In the genomic region with DNA sequence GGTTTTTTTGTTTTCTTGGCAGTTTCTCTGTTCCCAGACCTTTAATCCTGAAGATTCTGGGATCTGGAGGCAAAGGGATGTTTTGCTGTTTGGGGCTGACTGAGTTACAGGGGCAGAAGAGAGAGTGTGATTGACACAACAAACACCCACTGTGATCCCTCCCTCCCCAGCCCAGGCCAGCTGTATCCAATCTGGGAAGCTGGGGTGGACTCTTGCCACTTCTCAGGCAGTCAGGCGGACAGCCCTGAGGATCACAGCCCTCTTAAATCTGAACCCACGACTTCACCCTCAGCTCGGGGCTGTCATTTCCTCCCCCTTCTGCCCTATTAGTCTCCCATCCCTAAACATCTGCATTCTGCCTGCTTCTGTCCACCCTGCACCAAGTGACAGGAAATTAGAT, we compare ENCODE assay signal across 8 mouse cellular contexts. TPM values are rescaled to one million over a fixed set of nuclear protein-coding genes. Genes with fewer than 3 reads are reported as not detected.
DNase-seq lines count a peak whose midpoint lies in the region; ATAC-seq lines count a peak whose summit lies in the region.

No protein-coding gene starts in this region.

- ATAC-seq in embryonic facial prominence, embryonic 11.5 days (replicated peaks; ENCODE audit: insufficient number of reproducible peaks, low FRiP score, low TSS enrichment, low read depth) = no peak
- peak; percentile 52 for ATAC-seq in forebrain, embryonic 13.5 days
- peak; percentile 86 for ATAC-seq in kidney, embryonic 16.5 days (ENCODE audit: low FRiP score, low TSS enrichment)
- ATAC-seq in midbrain, embryonic 12.5 days (ENCODE audit: low FRiP score, low read depth) = no peak
- ATAC-seq in megakaryocyte, adult 5-6 weeks (ENCODE audit: poor library complexity, severe bottlenecking) = no peak

- H3K4me3 ChIP-seq in embryonic facial prominence, embryonic 11.5 days (ENCODE audit: low read depth, low read length) = no peak overlapping the region
- H3K4me3 ChIP-seq in forebrain, embryonic 13.5 days = no peak overlapping the region
- H3K4me3 ChIP-seq in kidney, embryonic 16.5 days (ENCODE audit: low read length) = no peak overlapping the region
- H3K4me3 ChIP-seq in midbrain, embryonic 12.5 days = no peak overlapping the region

- no peak overlapping the region; the same call in 1 of the 2 replicates for H3K9ac ChIP-seq in embryonic facial prominence, embryonic 11.5 days (replicated peaks; ENCODE audit: low read length)
- no peak overlapping the region for H3K9ac ChIP-seq in forebrain, embryonic 13.5 days
- no peak overlapping the region; the same call in 1 of the 2 replicates for H3K9ac ChIP-seq in kidney, embryonic 16.5 days (replicated peaks; ENCODE audit: low read length)
- no peak overlapping the region for H3K9ac ChIP-seq in midbrain, embryonic 12.5 days (replicated peaks)

- H3K4me2 ChIP-seq in embryonic facial prominence, embryonic 11.5 days (ENCODE audit: low read depth, low read length) = no peak overlapping the region
- no peak overlapping the region for H3K4me2 ChIP-seq in forebrain, embryonic 13.5 days
- H3K4me2 ChIP-seq in kidney, embryonic 16.5 days (replicated peaks; ENCODE audit: low read depth, low read length) = no peak overlapping the region
- H3K4me2 ChIP-seq in midbrain, embryonic 12.5 days (replicated peaks) = no peak overlapping the region

- peak; percentile 48 for DNase-seq in embryonic facial prominence, embryonic 11.5 days (ENCODE audit: low spot score)
- no peak for DNase-seq in right cerebral cortex, adult 2 months (ENCODE audit: low spot score in 2 of 2)
- no peak for DNase-seq in thymus, postnatal 25 days
- no peak for DNase-seq in testis, postnatal 14 days (ENCODE audit: low spot score)

- H3K27me3 ChIP-seq in embryonic facial prominence, embryonic 11.5 days (ENCODE audit: control insufficient read depth, insufficient read depth, low read length) = no peaks in the 10 kb centered on the region
- H3K27me3 ChIP-seq in forebrain, embryonic 13.5 days = no peaks in the 10 kb centered on the region
- H3K27me3 ChIP-seq in kidney, embryonic 16.5 days (ENCODE audit: insufficient read depth, low read length) = no peaks in the 10 kb centered on the region
- no peaks in the 10 kb centered on the region for H3K27me3 ChIP-seq in midbrain, embryonic 12.5 days

- peaks cover 4% of the 10 kb centered on the region for H3K4me1 ChIP-seq in embryonic facial prominence, embryonic 11.5 days (ENCODE audit: control insufficient read depth, insufficient read depth, low read length)
- H3K4me1 ChIP-seq in forebrain, embryonic 13.5 days = peaks cover 23% of the 10 kb centered on the region
- H3K4me1 ChIP-seq in kidney, embryonic 16.5 days (ENCODE audit: insufficient read depth, low read length) = peaks cover 17% of the 10 kb centered on the region
- peaks cover 9% of the 10 kb centered on the region for H3K4me1 ChIP-seq in midbrain, embryonic 12.5 days

- H3K36me3 ChIP-seq in embryonic facial prominence, embryonic 11.5 days (replicated peaks; ENCODE audit: control insufficient read depth, insufficient read depth, low read depth, low read length) = no peaks in the 10 kb centered on the region
- no peaks in the 10 kb centered on the region for H3K36me3 ChIP-seq in forebrain, embryonic 13.5 days (ENCODE audit: poor library complexity, severe bottlenecking)
- no peaks in the 10 kb centered on the region for H3K36me3 ChIP-seq in kidney, embryonic 16.5 days (ENCODE audit: insufficient read depth, low read length)
- no peaks in the 10 kb centered on the region for H3K36me3 ChIP-seq in midbrain, embryonic 12.5 days

- H3K27ac ChIP-seq in embryonic facial prominence, embryonic 11.5 days (replicated peaks; ENCODE audit: low read depth, low read length) = no peak overlapping the region
- H3K27ac ChIP-seq in forebrain, embryonic 13.5 days = peak overlapping the region; percentile 79
- H3K27ac ChIP-seq in kidney, embryonic 16.5 days (ENCODE audit: low read length) = peak overlapping the region; percentile 74
- peak overlapping the region; percentile 8; the same call in 1 of the 2 replicates for H3K27ac ChIP-seq in midbrain, embryonic 12.5 days (replicated peaks)

- 10% methylated on average over 3 of the region's 3 CpGs for WGBS in embryonic facial prominence, embryonic 11.5 days
- WGBS in forebrain, embryonic 13.5 days = 11% methylated on average over 3 of the region's 3 CpGs
- WGBS in kidney, embryonic 16.5 days = 24% methylated on average over 3 of the region's 3 CpGs
- 11% methylated on average over 3 of the region's 3 CpGs for WGBS in midbrain, embryonic 12.5 days

- H3K9me3 ChIP-seq in embryonic facial prominence, embryonic 11.5 days (replicated peaks; ENCODE audit: control insufficient read depth, low read length) = no peaks in the 10 kb centered on the region
- 0 out of 2 replicates have a peak, but pooled peaks cover 3% of the 10 kb centered on the region for H3K9me3 ChIP-seq in forebrain, embryonic 13.5 days (replicated peaks)
- H3K9me3 ChIP-seq in kidney, embryonic 16.5 days (ENCODE audit: low read length) = peaks cover 6% of the 10 kb centered on the region
- H3K9me3 ChIP-seq in midbrain, embryonic 12.5 days = 0 out of 2 replicates have a peak, but pooled peaks cover 8% of the 10 kb centered on the region

RNA-seq across cellular contexts. Expression of gene Arl4c, which starts 55.7 kb away (rescaled TPM):
- polyA plus RNA-seq in embryonic facial prominence, embryonic 11.5 days (2014; fragmentation: Nextera tagmentation; extraction: Ambion mirVana) = 6.4 and 6.7 TPM in 2 replicates
- 25.3 and 28.7 TPM in 2 replicates for polyA plus RNA-seq in forebrain, embryonic 13.5 days (2015; fragmentation: Nextera tagmentation; extraction: Ambion mirVana)
- polyA plus RNA-seq in kidney, embryonic 16.5 days (2015; fragmentation: Nextera tagmentation; extraction: Ambion mirVana) = 24.2 and 24.7 TPM in 2 replicates
- 43.5 and 51.0 TPM in 2 replicates for polyA plus RNA-seq in midbrain, embryonic 12.5 days (2016; fragmentation: Nextera tagmentation; extraction: Ambion mirVana)
- 25.3 and 27.4 TPM in 2 replicates for total RNA-seq in megakaryocyte, adult 5-6 weeks (2015)
- total RNA-seq in megakaryocyte, adult 5-6 weeks (2017) = 36.0 and 39.1 TPM in 2 replicates

Comparison
In these comparisons a context has a peak if more than half of its experiments do, and no peak if none do; other contexts are left out.
1. ATAC-seq: peak in forebrain, embryonic 13.5 days (single experiment) and kidney, embryonic 16.5 days (single experiment); none in embryonic facial prominence, embryonic 11.5 days (single experiment), midbrain, embryonic 12.5 days (single experiment) and megakaryocyte, adult 5-6 weeks (single experiment).